Mouse (Mus musculus) olfactory bulb, adult 2 months (tissue): ENCODE measurements around the gene Tmbim6.

Experiments
- CTCF ChIP-seq: fragments of 200-500 bp; IDR thresholded peaks from 2 replicates; pipeline ENCODE4 v1.5.1; 2012; ENCODE audit warnings: low read depth, mild to moderate bottlenecking, low read length, moderate library complexity; ENCODE audit not compliant: insufficient read depth
- POLR2A ChIP-seq: fragments of 200-500 bp; IDR thresholded peaks from 2 replicates; pipeline ENCODE4 v1.6.1; 2012; ENCODE audit warnings: mild to moderate bottlenecking, low read depth, low read length, moderate library complexity; ENCODE audit not compliant: insufficient read depth

- TF ChIP-seq CTCF (no peak), POLR2A (no peak)
These were observed 19.1 kb downstream of the Tmbim6 start for GRCm38 (mm10) chr15:99411747-99412146.
